Mouse (Mus musculus) right cerebral cortex, adult 18-20 months (tissue): Measurements from ENCODE around the gene Drc3.

Experiments used
- DNase-seq: peaks from one replicate; pipeline ENCODE4 v3.0.0; 2022; ENCODE audit warnings: mixed read lengths

The Drc3 gene

GRCm38 (mm10) chr11:60352559-60353411, at the start of gene Drc3, which contains the start of gene Tom1l2:
TSS of gene Drc3 (plus strand) at chr11:60353329.
TSS of gene Tom1l2 (minus strand) at chr11:60352905.
- peak; percentile 100 for DNase-seq

- DNase-seq = no peak
These were observed 49.6 kb upstream of the Drc3 start for GRCm38 (mm10) chr11:60303497-60303896.

- DNase-seq = no peak
These were observed 47.5 kb upstream of the Drc3 start for GRCm38 (mm10) chr11:60305611-60306010.

DNA sequence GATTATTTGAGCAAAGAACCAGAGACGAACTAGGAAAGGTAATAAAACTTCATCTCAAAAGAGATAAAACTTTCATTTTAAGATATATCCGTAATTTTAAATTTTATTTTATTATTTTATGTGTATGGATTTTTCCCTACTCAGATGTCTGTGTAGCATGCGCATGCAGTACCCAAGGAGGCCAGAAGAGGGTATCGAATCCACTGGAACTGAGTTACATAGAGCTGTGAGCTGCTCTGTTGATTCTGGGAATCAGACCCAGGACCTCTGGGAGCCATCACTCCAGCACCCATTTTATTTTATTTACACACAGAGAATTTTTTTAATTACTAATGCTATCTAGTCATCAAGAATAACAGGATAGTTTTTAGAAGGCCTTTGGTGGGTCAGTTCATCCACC, 46.3 kb upstream of the Drc3 start:
- no peak for DNase-seq

DNA sequence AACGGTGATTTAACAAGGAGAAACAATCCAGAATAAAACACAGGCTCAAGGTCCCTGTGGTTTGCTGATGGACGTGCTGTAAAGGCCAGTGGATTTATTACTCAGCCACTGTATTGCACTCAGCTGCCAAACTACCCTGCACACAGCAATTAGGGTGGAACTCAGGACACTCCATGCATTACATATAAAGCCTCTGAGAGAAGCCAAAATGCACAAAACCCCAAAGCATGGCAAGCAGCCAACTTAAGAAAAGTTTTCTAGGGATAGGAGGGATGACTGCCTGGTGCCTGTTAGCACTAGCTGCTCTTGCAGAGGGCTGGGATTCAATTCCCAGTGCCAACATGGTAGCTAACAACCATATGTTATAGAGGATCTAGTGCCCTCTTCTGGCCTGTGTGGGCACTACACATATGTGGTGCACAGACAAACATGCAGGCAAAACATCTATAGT, 45.7 kb upstream of the Drc3 start:
- no peak for DNase-seq

DNA sequence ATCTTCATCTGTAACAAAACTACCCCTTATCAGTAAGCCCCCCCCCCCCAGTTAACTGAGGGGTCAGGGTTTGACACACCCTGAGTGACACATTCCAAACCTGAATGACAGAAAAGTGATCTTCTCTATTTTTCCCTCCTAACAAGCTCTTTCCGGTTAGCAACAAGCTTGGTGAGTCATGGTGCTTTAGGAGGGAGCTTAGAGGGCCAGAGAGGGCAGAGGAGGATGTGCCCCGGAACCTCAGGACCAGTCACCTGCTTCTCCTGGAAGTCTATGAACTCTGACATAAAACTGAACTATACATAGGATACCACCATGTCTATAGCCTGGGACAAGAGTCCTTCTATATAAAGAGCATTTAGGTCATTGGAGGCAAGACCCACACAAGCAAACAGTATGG, 45.1 kb upstream of the Drc3 start:
- no peak for DNase-seq

DNA sequence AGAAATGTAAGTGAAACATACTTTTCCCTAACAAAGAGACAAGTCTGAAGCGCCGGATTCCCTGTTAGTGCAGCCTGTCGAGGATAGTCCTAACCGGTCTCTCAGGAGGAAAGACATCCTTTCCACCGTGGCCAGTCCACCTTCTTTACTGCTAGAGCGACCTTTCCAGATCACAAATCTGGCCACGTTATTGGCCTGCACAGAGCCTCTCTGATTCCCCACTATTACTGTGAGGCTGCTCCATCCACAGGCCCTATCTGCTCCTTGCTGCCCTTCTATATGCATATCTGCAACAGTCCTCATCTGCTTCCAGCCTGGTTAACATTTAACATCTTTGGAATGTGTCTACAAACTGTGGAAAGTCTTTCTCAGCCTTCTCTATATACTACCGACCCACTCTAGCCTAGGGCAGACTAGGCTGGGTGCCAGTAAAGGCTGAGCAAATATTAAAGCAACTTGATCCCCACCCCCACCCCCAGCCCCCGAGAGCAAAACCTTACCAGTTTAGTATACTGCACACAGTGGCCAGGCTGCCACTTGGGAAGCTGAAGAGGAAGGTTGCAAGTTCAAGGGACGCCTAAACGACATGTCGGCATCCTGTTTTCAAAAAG, 44.5 kb upstream of the Drc3 start:
- no peak for DNase-seq

DNA sequence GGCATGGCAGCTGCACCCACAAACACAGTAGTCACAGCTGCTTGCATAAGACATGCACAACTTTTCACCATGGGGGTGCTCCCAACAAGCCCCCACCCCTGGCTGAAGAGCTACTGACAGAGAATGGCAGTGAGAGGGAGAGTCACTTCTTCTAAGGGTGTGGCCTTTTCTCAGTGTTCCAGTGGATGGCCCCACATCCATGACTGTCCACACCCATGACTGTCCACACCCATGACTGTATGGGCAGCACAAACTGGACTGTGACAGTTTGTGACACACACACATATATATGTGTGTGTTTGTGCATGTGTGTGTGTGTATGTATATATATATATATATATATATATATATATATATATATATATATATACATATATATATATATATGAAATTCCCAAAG, 43.3 kb upstream of the Drc3 start:
- no peak for DNase-seq

DNA sequence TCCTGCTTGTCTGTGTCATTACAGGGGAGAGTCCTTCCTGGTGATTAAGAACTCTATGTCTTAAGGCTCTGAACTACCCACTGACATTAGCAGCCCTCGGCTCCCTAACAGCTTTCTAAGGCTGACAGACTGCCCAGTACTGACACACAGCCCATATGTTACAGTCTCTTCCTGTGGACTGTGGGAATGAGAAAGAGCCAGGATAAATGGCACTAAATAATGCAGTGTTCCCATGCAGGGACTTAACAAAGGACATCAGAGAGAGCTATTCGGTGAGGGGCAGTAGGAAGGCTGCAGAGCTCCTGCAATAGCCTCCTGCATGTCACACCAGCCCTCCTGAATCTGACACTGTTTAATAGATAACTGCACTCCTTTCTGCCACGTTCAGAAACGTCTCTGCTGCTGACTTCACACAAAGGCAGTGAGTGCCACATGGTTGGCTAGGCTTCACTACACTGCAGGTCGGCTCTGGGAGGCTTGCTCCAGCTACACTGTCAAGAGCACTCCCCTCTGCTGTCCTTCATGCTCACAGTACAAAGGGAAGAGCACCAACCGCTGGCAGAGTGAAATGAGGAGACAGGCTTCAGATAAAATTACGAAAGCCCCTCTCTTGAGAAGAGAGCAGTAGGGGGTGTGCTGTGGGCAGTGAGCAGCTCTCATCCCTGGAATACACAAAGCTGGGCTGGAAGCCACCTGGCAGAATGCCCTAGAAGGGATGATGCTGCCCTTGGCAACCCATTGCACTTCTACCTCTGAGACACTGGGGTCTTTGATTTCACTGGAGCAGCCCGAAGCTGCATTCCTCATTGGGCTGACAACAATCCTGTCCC, 41.9 kb upstream of the Drc3 start:
- DNase-seq = peak; percentile 84

GRCm38 (mm10) chr11:60316250-60316649, 36.9 kb upstream of the Drc3 start:
- no peak for DNase-seq

DNA sequence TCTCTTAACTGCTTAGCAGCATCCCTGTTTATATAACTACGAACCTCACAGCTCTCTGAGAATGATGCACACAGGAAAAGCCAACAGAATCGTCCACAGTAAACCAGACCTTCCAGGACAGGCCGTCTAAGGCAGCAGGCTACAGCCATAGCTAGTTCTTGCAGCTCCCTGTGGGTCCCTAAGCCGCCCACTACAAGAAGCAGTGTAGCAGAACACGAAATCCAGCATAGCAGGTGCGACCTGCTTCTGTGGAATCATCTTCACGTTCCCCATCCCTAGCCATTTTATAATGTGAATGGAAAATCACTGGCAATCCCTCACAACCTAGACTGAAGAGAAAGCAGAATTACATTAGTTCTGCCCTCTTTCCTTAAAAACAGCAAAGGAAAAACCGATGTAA, 36.2 kb upstream of the Drc3 start:
- peak; percentile 61 for DNase-seq

- no peak for DNase-seq
These were observed 35.6 kb upstream of the Drc3 start for GRCm38 (mm10) chr11:60317376-60318102.

- DNase-seq = peak; percentile 56
These were observed 34.4 kb upstream of the Drc3 start for GRCm38 (mm10) chr11:60318716-60319115.

GRCm38 (mm10) chr11:60319257-60320066, 33.7 kb upstream of the Drc3 start:
- DNase-seq = no peak

GRCm38 (mm10) chr11:60320426-60321037, 32.6 kb upstream of the Drc3 start:
- no peak for DNase-seq

- no peak for DNase-seq
These were observed 31.7 kb upstream of the Drc3 start for GRCm38 (mm10) chr11:60321438-60321837.

DNA sequence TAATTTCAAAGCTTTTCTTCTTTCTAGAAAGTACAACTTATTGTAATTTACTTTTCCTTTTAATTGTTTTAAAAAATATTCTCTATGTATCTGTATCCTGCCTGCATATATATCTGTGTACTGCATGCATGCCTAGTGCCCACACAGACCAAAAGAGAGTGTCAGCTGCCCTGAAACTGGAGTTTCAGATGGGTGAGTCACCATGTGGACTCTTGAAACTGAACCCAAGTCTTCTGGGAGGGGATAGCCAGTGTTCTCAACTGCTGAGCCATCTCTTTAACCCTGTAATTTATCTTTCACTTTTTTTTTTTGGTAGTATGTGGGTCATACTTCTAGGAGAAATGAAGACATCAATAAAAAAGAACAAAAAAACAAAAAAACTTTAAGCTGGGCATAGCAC, 29.4 kb upstream of the Drc3 start:
- DNase-seq = no peak

- no peak for DNase-seq
These were observed 22.6 kb upstream of the Drc3 start for GRCm38 (mm10) chr11:60330551-60330950.

DNA sequence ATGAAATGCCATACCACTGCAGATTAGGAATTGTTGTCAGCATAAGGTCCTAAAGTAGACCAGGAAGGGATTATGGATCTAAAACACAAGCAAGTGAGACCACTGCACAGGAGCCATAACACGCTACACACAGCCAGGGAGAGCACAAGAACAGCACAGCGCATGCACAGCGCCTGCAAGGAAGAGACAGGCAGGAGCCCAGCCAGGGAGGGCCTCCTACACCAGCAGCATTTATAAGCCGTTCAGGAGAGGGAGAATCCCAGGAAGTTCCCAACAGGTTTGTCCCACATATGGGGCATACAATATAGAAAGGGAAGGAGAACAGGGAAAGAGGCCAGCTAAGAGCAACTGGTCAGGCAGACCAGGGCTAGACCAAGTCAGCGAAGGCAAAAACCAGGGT, 19.7 kb upstream of the Drc3 start:
- DNase-seq = peak; percentile 45

DNA sequence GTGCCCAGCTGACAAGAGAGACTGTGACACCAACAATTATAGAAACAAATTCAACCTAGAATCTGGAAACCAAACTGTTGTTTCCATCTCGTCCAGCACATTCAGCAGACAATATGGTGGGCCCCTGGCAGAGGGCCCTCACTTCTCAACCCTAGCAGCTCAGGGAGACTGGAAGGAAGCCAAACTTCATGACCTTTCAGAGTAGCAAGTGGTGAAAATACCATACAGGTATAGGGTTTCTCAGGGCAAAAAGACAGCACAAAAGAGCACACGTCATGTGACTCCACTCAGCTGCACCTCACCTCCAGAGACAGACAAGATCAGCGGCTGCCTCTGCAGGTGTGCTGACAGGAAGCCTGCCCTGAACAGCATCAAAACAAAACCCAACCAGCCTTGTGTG, 19.0 kb upstream of the Drc3 start:
- peak; percentile 26 for DNase-seq

- peak; percentile 61 for DNase-seq
These were observed 17.4 kb upstream of the Drc3 start for GRCm38 (mm10) chr11:60335771-60336170.
